Mouse (Mus musculus): Measurements from ENCODE around the gene Hhipl2. TPM values are rescaled to one million over a fixed set of nuclear protein-coding genes. Genes with fewer than 3 reads are reported as not detected.

Gene Hhipl2
- polyA plus RNA-seq, 1 experiment from 2014 or later = not detected

DNA sequence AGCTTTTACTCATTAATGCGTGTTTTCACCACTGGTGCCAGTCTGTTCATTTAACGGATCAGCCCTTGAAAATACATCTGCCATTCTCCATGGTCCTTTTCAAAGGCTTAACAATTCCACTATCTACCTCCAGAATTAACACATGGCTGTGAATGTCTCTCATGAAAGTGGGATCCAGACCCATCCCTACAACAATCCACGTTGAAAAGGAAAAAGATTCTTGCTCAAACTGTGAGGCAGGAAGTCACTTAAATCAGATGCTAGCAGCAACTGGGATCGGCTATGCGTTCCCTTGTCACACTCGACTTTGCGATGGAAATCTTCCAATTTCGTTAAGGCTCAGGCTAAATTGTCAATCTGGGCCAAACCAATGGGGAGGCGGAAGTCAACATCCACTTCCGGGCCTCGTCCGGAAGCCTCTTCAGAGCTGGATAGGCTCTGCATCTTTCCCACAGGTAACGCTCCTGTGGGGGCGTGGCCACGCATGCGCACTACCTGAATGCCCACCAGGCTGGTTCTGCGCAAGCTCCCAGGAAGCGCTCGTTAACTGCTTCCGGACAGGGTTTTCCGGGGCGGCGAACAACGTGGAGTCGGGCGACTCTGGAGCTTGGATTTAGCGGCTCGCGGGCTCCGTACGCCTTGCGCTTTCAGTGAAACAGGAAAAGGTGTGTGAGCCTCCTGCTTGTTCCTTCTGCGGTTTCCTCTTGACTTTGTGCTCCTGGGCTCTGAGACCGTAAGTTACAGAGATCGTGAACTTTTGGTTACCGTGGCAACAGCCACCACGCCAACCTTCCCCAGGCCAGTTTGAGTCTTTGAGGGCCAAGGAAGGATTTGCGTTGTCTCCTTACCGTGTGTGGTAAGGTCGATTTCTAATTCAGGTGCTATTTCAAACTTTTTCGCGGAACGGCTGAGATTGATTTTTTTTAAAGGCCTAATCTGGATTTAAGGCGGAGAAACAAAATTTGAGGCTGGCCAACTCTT, 29.3 kb upstream of the Hhipl2 start, which contains the start of gene Taf1a:
TSS of gene Taf1a (plus strand) at position 556 of the 981 bp plus-strand sequence.
- peak within 1 kb of the TSS; percentile 66 for H3K4me3 ChIP-seq
- H3K36me3 ChIP-seq = peaks cover 22% of the 10 kb centered on the region
- peak within 1 kb of the TSS; percentile 90 for H3K4me2 ChIP-seq
- H3K9ac ChIP-seq = peak within 1 kb of the TSS; percentile 80
- ATAC-seq (ENCODE audit: extremely low read depth, insufficient number of reproducible peaks, low FRiP score, low TSS enrichment) = peak; percentile 99
- H3K9me3 ChIP-seq = no peaks in the 10 kb centered on the region
- peak within 1 kb of the TSS; percentile 51; the same call in 1 of the 2 replicates for H3K27ac ChIP-seq (replicated peaks)
- 6% methylated on average over 44 of the region's 44 CpGs for WGBS
- peaks cover 25% of the 10 kb centered on the region for H3K27me3 ChIP-seq (replicated peaks)
- peaks cover 10% of the 10 kb centered on the region for H3K4me1 ChIP-seq

DNA sequence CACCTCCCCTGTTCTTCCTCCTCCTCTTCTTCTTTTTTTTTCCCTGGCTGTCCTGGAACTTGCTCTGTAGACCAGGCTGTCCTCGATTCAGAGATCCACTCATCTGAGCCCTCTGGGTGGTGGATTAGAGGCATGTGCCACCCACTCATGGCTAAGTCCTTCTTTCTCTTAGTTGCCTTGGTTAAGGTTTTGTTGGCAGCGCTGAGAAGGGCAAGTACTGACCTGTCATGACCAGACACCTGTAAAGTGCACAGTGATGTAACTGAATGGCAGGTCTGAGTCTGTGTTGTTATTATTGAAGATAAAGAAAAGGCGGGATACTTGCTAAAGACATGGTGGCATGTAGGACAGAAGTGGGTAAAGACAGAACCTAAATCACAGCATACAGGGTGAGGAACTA, 14.6 kb upstream of the Hhipl2 start:
- H3K9me3 ChIP-seq = no peaks in the 10 kb centered on the region
- no peak overlapping the region for H3K27ac ChIP-seq (replicated peaks)
- 88% methylated on average over 3 of the region's 3 CpGs for WGBS
- no peak for ATAC-seq (ENCODE audit: extremely low read depth, insufficient number of reproducible peaks, low FRiP score, low TSS enrichment)
- H3K4me3 ChIP-seq = no peak overlapping the region
- H3K9ac ChIP-seq = no peak overlapping the region
- H3K36me3 ChIP-seq = peaks cover 73% of the 10 kb centered on the region
- no peak overlapping the region for H3K4me2 ChIP-seq
- H3K27me3 ChIP-seq (replicated peaks) = no peaks in the 10 kb centered on the region
- H3K4me1 ChIP-seq = no peaks in the 10 kb centered on the region

DNA sequence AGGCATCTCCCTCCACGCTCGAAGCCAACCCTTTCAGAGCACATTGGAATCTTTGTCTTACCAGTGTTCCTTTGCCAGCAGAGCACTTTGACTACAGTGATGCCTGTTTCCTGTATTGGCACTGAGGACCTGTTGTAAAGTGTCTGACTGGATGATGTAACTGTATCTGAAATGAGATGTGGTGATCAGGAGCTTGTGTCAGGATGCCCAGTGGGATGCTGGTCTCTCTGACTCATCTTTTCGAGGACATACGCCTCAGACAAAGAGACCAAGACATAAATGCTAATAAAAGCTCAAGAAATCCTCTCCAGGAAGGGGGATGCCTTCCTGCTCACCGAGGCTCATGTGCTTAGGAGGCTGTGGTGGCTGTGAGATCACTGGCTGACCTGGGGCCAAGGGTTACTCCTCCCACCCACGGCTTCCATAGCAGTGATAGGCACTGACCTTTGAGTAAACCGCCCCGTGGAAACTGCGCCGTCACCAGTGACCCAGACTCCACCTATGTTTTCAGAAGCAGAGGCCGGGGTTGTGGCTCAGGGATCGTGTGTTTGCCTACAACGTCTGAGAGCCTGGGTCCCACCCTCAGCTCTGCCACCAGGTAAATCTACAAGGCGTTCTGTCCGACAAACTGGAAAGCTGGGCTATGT, 3.8 kb upstream of the Hhipl2 start:
- ATAC-seq (ENCODE audit: extremely low read depth, insufficient number of reproducible peaks, low FRiP score, low TSS enrichment) = no peak
- no peak overlapping the region for H3K4me2 ChIP-seq
- no peak overlapping the region for H3K27ac ChIP-seq (replicated peaks)
- 83% methylated on average over 15 of the region's 15 CpGs for WGBS
- H3K9ac ChIP-seq = no peak overlapping the region
- H3K4me1 ChIP-seq = no peaks in the 10 kb centered on the region
- no peak overlapping the region for H3K4me3 ChIP-seq
- peaks cover 32% of the 10 kb centered on the region for H3K36me3 ChIP-seq
- H3K9me3 ChIP-seq = peaks cover 8% of the 10 kb centered on the region; the same call in 1 of the 2 replicates
- H3K27me3 ChIP-seq (replicated peaks) = no peaks in the 10 kb centered on the region

DNA sequence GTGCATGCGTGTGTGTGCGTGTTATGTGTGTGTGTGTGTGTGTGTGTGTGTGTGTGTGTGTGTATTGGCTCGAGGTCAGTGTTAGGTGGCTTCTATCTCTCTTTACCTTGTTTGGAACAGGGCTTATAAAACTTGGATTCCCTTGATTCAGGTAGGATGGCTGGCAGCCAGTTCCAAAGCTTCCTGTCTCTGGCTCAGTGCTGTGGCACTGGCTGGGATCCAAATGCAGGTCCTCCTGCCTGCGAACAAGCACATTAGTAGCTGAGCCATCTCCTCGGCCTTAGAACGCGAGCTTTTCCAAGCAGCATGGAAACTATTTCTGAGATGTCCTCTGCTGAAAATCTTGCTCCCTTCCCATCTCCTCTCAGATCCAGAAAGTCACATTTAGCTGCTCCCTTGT, 1.7 kb downstream of the Hhipl2 start:
- ATAC-seq (ENCODE audit: extremely low read depth, insufficient number of reproducible peaks, low FRiP score, low TSS enrichment) = no peak
- Histone ChIP-seq H3K4me2 (no peak overlapping the region), H3K36me3 (no peaks in the 10 kb centered on the region), H3K9me3 (peaks cover 8% of the 10 kb centered on the region; the same call in 1 of the 2 replicates), H3K4me3 (no peak overlapping the region), H3K27me3 (replicated peaks) (no peaks in the 10 kb centered on the region), H3K4me1 (no peaks in the 10 kb centered on the region), H3K9ac (no peak overlapping the region), H3K27ac (replicated peaks) (no peak overlapping the region)
- 73% methylated on average over 6 of the region's 7 CpGs for WGBS

DNA sequence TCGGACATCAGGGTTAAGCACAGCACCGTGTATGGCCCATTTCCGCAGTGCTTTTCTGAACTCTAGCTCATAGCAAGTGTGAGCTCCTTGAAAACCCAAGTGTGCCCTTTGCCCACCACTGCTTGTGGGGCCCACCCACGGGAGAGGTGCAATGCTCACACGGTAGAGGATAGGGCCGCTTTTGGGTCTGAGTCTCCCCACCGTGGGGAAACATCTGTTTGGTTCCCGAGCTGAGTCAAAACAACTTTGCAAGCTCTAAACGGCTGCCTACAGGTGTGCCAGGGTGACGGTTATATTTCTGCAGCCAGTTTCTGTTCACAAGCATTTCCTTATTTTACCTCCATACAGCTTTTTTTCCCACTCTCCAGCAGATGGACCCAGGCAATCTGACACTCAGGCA, 2.3 kb downstream of the Hhipl2 start:
- 76% methylated on average over 10 of the region's 10 CpGs for WGBS
- H3K4me3 ChIP-seq = no peak overlapping the region
- no peak overlapping the region for H3K4me2 ChIP-seq
- H3K9me3 ChIP-seq = peaks cover 3% of the 10 kb centered on the region; the same call in 1 of the 2 replicates
- H3K9ac ChIP-seq = no peak overlapping the region
- no peak for ATAC-seq (ENCODE audit: extremely low read depth, insufficient number of reproducible peaks, low FRiP score, low TSS enrichment)
- no peaks in the 10 kb centered on the region for H3K36me3 ChIP-seq
- H3K27ac ChIP-seq (replicated peaks) = no peak overlapping the region
- no peaks in the 10 kb centered on the region for H3K4me1 ChIP-seq
- no peaks in the 10 kb centered on the region for H3K27me3 ChIP-seq (replicated peaks)

DNA sequence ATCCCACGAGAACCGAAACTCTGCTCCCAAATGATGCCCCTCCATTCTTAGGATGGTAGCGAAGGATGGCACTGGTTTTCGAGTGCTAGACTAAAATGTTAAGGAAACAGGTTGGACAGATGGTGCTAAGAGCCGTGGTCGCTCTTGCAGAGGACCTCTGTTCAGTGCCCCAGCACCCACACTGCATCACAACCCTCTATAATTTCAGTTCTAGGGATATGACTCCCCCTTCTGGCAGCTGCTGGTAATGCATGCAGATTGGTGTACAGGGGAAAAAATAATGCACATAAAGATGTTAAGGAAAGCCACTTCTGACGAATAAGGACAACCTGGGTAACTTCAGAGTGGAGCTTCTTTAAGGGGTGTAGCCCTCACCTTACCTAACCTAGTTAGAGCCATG, 6.1 kb downstream of the Hhipl2 start:
- no peak overlapping the region for H3K4me2 ChIP-seq
- H3K27me3 ChIP-seq (replicated peaks) = no peaks in the 10 kb centered on the region
- no peak for ATAC-seq (ENCODE audit: extremely low read depth, insufficient number of reproducible peaks, low FRiP score, low TSS enrichment)
- H3K9me3 ChIP-seq = no peaks in the 10 kb centered on the region
- H3K4me3 ChIP-seq = no peak overlapping the region
- H3K36me3 ChIP-seq = no peaks in the 10 kb centered on the region
- no peaks in the 10 kb centered on the region for H3K4me1 ChIP-seq
- no peak overlapping the region for H3K27ac ChIP-seq (replicated peaks)
- no peak overlapping the region for H3K9ac ChIP-seq
- 93% methylated on average over 7 of the region's 7 CpGs for WGBS

DNA sequence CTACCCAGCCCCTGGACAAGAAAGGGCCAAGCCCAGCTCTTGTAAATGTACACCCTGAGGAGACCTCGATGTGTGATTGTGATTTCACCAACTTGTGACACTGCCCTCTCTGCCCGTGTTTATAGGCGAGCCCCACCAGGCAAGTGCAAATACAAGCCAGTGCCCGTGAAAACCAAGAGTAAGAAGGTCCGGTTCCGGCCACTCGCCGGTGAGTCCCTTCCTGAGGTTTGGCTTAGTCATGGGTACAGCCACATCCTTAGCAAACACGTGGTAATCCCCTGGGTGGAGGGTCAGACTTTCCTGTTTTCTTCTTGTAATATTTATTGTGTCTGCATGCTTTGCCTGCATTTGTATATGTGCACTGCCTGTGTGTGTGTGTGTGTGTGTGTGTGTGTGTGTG, 16.9 kb downstream of the Hhipl2 start:
- no peak overlapping the region for H3K9ac ChIP-seq
- no peak overlapping the region for H3K4me2 ChIP-seq
- no peak overlapping the region for H3K27ac ChIP-seq (replicated peaks)
- ATAC-seq (ENCODE audit: extremely low read depth, insufficient number of reproducible peaks, low FRiP score, low TSS enrichment) = no peak
- WGBS = 82% methylated on average over 9 of the region's 9 CpGs
- H3K27me3 ChIP-seq (replicated peaks) = no peaks in the 10 kb centered on the region
- H3K36me3 ChIP-seq = no peaks in the 10 kb centered on the region
- no peaks in the 10 kb centered on the region for H3K9me3 ChIP-seq
- H3K4me1 ChIP-seq = peaks cover 7% of the 10 kb centered on the region
- H3K4me3 ChIP-seq = no peak overlapping the region

DNA sequence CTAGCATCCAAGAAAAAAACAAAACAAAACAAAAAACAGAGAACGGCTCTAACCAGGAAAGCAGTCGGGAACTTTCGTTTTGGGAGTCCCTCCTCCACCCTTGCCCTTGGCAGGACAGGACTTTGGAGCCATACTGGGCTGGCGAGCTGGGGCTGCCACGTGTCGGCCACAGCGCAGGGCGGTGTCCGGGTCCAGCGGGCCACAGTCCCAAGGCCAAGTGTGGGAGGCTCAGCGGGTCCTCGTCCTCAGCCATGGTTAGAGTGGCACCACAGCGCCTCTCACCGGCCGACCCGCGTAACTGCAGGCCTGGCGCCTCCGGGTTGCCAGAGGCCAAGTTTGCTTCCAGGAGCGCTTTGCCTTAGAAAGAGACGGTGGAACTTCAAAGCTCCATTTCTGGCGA, 21.0 kb downstream of the Hhipl2 start:
- WGBS = 20% methylated on average over 22 of the region's 22 CpGs
- Histone ChIP-seq H3K36me3 (no peaks in the 10 kb centered on the region), H3K9ac (peak overlapping the region; percentile 66; the same call in 1 of the 2 replicates), H3K27ac (replicated peaks) (no peak overlapping the region), H3K4me3 (peak overlapping the region; percentile 43), H3K27me3 (replicated peaks) (0 out of 2 replicates have a peak, but pooled peaks cover 4% of the 10 kb centered on the region), H3K4me2 (peak overlapping the region; percentile 64), H3K4me1 (peaks cover 10% of the 10 kb centered on the region), H3K9me3 (no peaks in the 10 kb centered on the region)
- ATAC-seq (ENCODE audit: extremely low read depth, insufficient number of reproducible peaks, low FRiP score, low TSS enrichment) = 0 out of 2 replicates have a peak, but pooled peaks have one; percentile 24

DNA sequence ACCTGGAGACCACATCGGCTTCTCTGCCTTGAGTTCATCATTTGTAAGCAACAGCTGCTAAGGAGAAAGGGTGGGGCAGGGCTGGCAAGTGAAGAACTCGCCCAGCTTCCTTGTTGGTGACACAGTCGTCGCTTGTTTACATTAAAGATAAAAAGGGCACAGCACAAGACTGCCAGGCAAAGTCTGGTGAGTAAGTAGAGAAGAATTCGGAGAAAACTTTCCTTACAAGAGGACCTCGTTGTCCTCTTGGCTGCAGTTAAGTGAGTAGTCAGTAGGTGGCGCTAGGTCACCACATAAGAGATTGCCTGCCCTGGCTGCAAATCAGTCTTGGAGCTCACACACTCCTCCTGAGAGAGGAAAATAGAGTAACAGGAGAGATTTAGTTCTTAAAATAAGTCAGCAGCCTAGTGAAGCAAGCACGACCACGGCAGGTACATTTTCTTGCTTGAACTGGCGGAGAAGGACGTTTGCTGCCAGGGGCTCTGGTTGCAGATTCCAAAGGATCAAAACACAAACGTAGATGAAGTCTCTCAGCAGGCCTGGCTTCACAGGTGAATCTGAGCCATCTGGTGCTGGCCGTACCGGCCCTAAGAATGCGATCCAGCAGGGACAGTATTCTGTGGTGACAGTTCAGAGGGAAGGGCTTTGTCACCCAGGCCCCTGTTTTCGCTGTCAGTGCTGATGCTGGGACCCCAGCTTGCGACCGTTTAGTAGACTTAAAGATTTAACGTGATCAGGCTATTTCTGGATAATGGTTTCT, 24.2 kb downstream of the Hhipl2 start:
- ATAC-seq (ENCODE audit: extremely low read depth, insufficient number of reproducible peaks, low FRiP score, low TSS enrichment) = no peak
- H3K27ac ChIP-seq (replicated peaks) = no peak overlapping the region
- 20% methylated on average over 19 of the region's 19 CpGs for WGBS
- H3K9ac ChIP-seq = peak overlapping the region; percentile 56
- no peak overlapping the region for H3K4me3 ChIP-seq
- H3K27me3 ChIP-seq (replicated peaks) = peaks cover 7% of the 10 kb centered on the region; the same call in 1 of the 2 replicates
- peaks cover 6% of the 10 kb centered on the region; the same call in 1 of the 2 replicates for H3K9me3 ChIP-seq
- peak overlapping the region; percentile 48 for H3K4me2 ChIP-seq
- H3K4me1 ChIP-seq = peaks cover 10% of the 10 kb centered on the region
- no peaks in the 10 kb centered on the region for H3K36me3 ChIP-seq

DNA sequence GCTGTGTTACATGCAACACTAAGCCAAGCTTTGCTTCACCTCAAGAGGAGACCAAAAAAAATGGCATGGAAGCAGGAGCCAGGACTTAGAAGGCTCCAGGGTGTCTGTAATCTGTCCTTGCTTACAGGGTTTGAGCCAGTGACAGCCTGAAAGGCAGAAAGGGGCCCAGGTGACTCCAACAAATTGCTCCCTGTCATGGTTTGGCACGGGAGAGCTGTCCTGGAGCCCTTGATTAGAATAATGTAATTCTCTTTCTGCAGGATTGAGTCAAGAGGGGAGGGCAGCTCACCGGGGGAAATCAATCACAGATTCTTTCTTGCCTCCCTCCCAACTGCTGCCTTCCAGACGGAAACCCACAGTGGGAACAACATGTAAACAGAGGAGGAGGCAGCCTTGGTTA, 35.1 kb downstream of the Hhipl2 start:
- H3K4me3 ChIP-seq = no peak overlapping the region
- H3K27ac ChIP-seq (replicated peaks) = no peak overlapping the region
- H3K27me3 ChIP-seq (replicated peaks) = no peaks in the 10 kb centered on the region
- peaks cover 6% of the 10 kb centered on the region; the same call in 1 of the 2 replicates for H3K9me3 ChIP-seq
- 26% methylated on average over 3 of the region's 3 CpGs for WGBS
- H3K9ac ChIP-seq = no peak overlapping the region
- ATAC-seq (ENCODE audit: extremely low read depth, insufficient number of reproducible peaks, low FRiP score, low TSS enrichment) = no peak
- H3K36me3 ChIP-seq = no peaks in the 10 kb centered on the region
- peaks cover 11% of the 10 kb centered on the region; the same call in 1 of the 2 replicates for H3K4me1 ChIP-seq
- H3K4me2 ChIP-seq = no peak overlapping the region
